Mouse (Mus musculus) myocyte (in vitro differentiated cells): Measurements from ENCODE around the gene Emp2.

Source experiments
- MAX ChIP-seq: IDR thresholded peaks from one replicate; pipeline ENCODE4 v1.6.1; 2011; ENCODE audit warnings: low read depth, mild to moderate bottlenecking, control low read depth
- POLR2A ChIP-seq: IDR thresholded peaks from one replicate; pipeline ENCODE4 v1.6.1; 2011; ENCODE audit warnings: low read depth, mild to moderate bottlenecking, control low read depth, moderate library complexity; ENCODE audit not compliant: insufficient read length

- TF ChIP-seq POLR2A: no peak
- no peak for TF ChIP-seq MAX
Observed at GRCm38 (mm10) chr16:10317197-10317544, 3.4 kb upstream of the Emp2 start.
